Mouse (Mus musculus) left cerebral cortex, adult 9 months (tissue): ENCODE results near the gene Inha.

Experiments used
- DNase-seq, 2 experiments: peaks; one replicate each; pipeline ENCODE4 v3.0.0; 2022; ENCODE audit warnings: low spot score in 2 of 2

The Inha gene

GRCm38 (mm10) chr1:75490785-75491551 lies 15.9 kb upstream of the Inha start:
- DNase-seq = no peak

- DNase-seq = no peak
Measured at GRCm38 (mm10) chr1:75492579-75493170, 14.2 kb upstream of the Inha start.

GRCm38 (mm10) chr1:75494878-75495548 lies 11.9 kb upstream of the Inha start:
- DNase-seq = no peak

- no peak for DNase-seq
Measured at GRCm38 (mm10) chr1:75498897-75499296, 8.0 kb upstream of the Inha start.

- DNase-seq = no peak
Measured at GRCm38 (mm10) chr1:75499441-75499840, 7.4 kb upstream of the Inha start.

GRCm38 (mm10) chr1:75501905-75502304 lies 5.0 kb upstream of the Inha start:
- no peak for DNase-seq

GRCm38 (mm10) chr1:75502945-75503650 lies 3.8 kb upstream of the Inha start:
- DNase-seq = no peak

- no peak for DNase-seq
Measured at GRCm38 (mm10) chr1:75503651-75503980, 3.3 kb upstream of the Inha start.

GRCm38 (mm10) chr1:75504256-75505045 lies 2.4 kb upstream of the Inha start:
- peak in 1 of 2 experiments; percentile 57 for DNase-seq

- DNase-seq = peak; percentile 58 to 83
Measured at GRCm38 (mm10) chr1:75505159-75505955, 1.5 kb upstream of the Inha start.

- no peak for DNase-seq
Measured at GRCm38 (mm10) chr1:75505956-75506831, 683 bp upstream of the Inha start, which contains the start of gene Obsl1. TSS of gene Obsl1 (minus strand) at chr1:75506452.

GRCm38 (mm10) chr1:75509586-75509985 lies 2.7 kb downstream of the Inha start:
- no peak for DNase-seq

- DNase-seq = no peak
Measured at GRCm38 (mm10) chr1:75510154-75510553, 3.3 kb downstream of the Inha start.

- DNase-seq = no peak
Measured at GRCm38 (mm10) chr1:75511437-75512210, 4.7 kb downstream of the Inha start.

- no peak for DNase-seq
Measured at GRCm38 (mm10) chr1:75512550-75512949, 5.7 kb downstream of the Inha start.

GRCm38 (mm10) chr1:75516703-75517380 lies 10.0 kb downstream of the Inha start:
- DNase-seq = no peak

- no peak for DNase-seq
Measured at GRCm38 (mm10) chr1:75517984-75518383, 11.1 kb downstream of the Inha start.

GRCm38 (mm10) chr1:75518427-75518826 lies 11.6 kb downstream of the Inha start:
- no peak for DNase-seq
